Mouse (Mus musculus) erythroblast, embryonic 14.5 days (primary cell): ENCODE data around the gene Cnr2.

ENCODE experiments used
- GATA1 ChIP-seq: IDR thresholded peaks from 2 replicates; pipeline ENCODE4 v1.6.1; 2012; ENCODE audit warnings: low read length, inconsistent platforms, mixed read lengths
- TAL1 ChIP-seq: IDR thresholded peaks from 3 replicates; pipeline ENCODE4 v1.6.1; 2012; ENCODE audit warnings: low read length, inconsistent platforms, mixed read lengths

DNA sequence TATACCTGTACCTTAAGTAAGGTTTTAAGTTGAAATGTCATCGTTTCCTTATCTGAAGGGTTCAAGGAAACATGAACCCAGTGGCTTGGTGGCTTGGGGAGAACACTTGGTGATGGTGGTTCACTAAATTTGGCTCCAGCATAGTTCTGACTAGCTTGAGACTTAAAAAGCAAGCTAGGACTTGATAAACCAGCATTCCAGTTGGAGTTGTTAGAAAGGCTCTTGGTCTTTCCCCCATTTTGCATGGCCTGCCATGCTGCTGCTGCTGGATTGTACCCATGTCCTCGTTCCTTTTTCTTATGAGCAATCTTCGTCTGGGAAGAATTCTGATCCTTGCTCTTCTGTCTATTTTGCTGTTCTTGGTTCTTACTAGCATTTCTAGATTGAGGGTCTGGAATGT lies 23.2 kb upstream of the Cnr2 start:
- TF ChIP-seq GATA1 (no peak), TAL1 (no peak)
